Mouse (Mus musculus) liver, embryonic 12.5 days (tissue): ENCODE measurements around the gene Adgrv1. TPM values are rescaled to one million over a fixed set of nuclear protein-coding genes. Genes with fewer than 3 reads are reported as not detected.

ENCODE experiments used
- ATAC-seq: fragments of 200-750 bp; cut with Nextera tagmentation; 2 replicates; pipeline ENCODE4 v1.8.0; 2017; ENCODE audit warnings: moderate number of reproducible peaks, mild to moderate bottlenecking, moderate library complexity
- H3K27ac ChIP-seq: fragments of 300-500 bp; sonication (generic); 2 replicates; pipeline ENCODE4 v1.5.1; 2016; ENCODE audit warnings: mild to moderate bottlenecking
- H3K27me3 ChIP-seq: fragments of 300-500 bp; sonication (generic); replicated peaks from 2 replicates; pipeline ENCODE4 v1.6.1; 2016; ENCODE audit warnings: mild to moderate bottlenecking, moderate library complexity
- H3K36me3 ChIP-seq: fragments of 300-500 bp; sonication (generic); 2 replicates; pipeline ENCODE4 v1.6.1; 2016; ENCODE audit warnings: mild to moderate bottlenecking, moderate library complexity
- H3K4me1 ChIP-seq: fragments of 300-500 bp; sonication (generic); 2 replicates; pipeline ENCODE4 v1.6.1; 2016
- H3K4me2 ChIP-seq: fragments of 300-500 bp; sonication (generic); 2 replicates; pipeline ENCODE4 v1.6.1; 2016; ENCODE audit warnings: mild to moderate bottlenecking, moderate library complexity
- H3K4me3 ChIP-seq: fragments of 300-500 bp; sonication (generic); 2 replicates; pipeline ENCODE4 v1.5.1; 2016; ENCODE audit warnings: mild to moderate bottlenecking, moderate library complexity
- H3K9ac ChIP-seq: fragments of 300-500 bp; sonication (generic); 2 replicates; pipeline ENCODE4 v1.6.1; 2016; ENCODE audit warnings: mild to moderate bottlenecking, moderate library complexity
- H3K9me3 ChIP-seq: fragments of 300-500 bp; sonication (generic); replicated peaks from 2 replicates; pipeline ENCODE4 v1.6.1; 2016; ENCODE audit warnings: mild to moderate bottlenecking, moderate library complexity
- WGBS: fragments of 180-500 bp; shearing (Covaris S2); methylation state at CpG from one replicate; pipeline ENCODE4 v1.1.7; 2016; ENCODE audit not compliant: insufficient replicate concordance; 5-methylcytosine and 5-hydroxymethylcytosine counted together
- polyA plus RNA-seq: library from polyadenylated mRNA; unstranded; fragments of >200 nt; fragmentation: Nextera tagmentation; extraction: Ambion mirVana; gene quantifications from 2 replicates; pipeline ENCODE4 v1.2.1, GENCODE M21; 2016

Gene Adgrv1
- polyA plus RNA-seq, 1 experiment from 2014 or later, result 0.30 TPM

DNA sequence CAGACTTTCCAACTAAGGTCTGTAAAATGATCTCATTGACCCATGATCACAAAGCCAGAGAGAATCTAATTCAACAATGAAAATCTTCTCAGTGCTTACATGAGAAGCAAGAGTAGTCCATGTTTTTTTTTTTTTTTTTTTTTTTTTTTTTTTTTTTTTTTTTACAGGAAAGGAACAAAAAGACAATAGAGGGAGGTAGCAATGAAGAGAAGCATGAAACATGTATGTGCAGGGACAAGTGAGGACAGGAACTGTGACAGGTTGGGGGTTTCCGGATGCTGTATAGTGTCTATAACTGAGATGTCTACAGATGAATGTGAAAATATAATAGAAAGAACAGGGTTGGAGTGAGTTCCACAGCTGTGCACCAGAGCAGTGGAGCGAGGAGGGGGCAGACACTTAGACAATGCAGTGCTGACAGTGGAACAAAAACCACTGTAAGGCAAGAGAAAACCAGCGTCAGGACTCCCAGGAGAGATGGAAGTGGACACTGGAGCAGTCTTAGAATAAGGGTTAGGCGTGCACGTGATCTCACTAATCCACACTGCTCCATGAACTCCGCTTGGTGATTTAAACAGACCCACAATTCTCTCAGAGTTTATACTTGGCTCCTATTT is 490.6 kb downstream of the Adgrv1 start:
- H3K4me2 ChIP-seq, result no peak overlapping the region
- no peak overlapping the region for H3K4me3 ChIP-seq
- no peak for ATAC-seq
- H3K4me1 ChIP-seq, result no peaks in the 10 kb centered on the region
- 73% methylated on average over 6 of the region's 6 CpGs for WGBS
- H3K36me3 ChIP-seq, result no peaks in the 10 kb centered on the region
- H3K27me3 ChIP-seq, result no peaks in the 10 kb centered on the region
- H3K9me3 ChIP-seq, result no peaks in the 10 kb centered on the region
- no peak overlapping the region for H3K9ac ChIP-seq
- H3K27ac ChIP-seq, result no peak overlapping the region

DNA sequence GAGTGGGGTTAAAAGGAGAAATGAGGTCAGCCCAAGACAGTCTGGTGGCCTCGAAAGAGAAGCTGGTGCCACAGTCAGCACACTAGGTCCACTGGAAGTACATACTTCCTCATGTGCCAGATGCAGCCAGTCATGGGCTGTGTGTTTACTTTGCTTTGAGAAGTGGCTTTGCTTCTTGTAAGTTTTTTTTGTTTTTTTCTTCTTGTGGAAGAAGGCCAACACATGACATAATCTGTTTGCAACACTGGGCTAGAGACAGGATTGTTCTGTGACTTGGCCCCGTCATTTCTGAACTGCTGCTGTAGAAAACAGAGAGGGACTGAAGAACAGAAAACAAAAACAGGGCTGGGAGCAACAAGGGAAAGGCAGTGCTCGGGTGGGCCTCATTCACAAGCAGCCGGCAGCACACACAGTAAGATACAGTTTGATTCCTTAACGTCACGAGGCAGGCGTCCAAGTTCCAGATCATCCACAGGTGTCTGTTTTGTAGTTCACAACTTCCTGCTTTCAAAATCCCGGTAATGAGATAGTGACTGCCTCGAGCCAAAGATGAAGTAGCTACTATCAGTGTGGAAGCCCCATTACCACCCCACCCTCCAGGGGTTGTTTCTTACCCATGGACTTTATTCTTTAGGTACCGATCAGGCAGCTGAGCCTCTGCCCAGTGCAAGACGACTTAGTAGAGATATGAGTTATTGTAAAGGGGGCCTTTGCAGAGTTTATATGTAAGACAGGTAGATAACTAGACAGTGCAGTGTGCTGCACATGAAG is 496.1 kb downstream of the Adgrv1 start:
- Histone ChIP-seq H3K36me3 (no peaks in the 10 kb centered on the region), H3K27ac (no peak overlapping the region), H3K27me3 (no peaks in the 10 kb centered on the region), H3K9me3 (no peaks in the 10 kb centered on the region), H3K4me3 (no peak overlapping the region), H3K4me2 (no peak overlapping the region), H3K9ac (no peak overlapping the region), H3K4me1 (peaks cover 9% of the 10 kb centered on the region)
- 51% methylated on average over 11 of the region's 11 CpGs for WGBS
- no peak for ATAC-seq

DNA sequence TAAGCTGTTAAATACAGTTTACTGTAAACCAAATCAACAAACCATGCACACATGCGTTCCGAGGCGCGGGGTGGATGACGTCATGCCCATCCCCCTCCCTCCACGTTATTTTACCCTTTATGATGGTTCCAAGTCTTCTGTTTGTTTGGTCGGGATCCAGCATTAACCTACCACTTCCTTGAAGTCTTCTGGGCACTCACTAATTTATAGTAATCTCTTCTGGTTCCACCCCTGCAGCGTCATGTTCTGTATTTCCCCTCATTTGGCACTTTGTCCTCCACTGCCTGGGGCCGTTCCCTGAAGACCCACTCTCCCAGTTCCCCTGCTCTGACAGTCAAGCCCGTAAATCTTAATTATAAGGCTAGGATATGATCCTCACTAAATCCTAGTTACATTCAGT is 497.0 kb downstream of the Adgrv1 start:
- Histone ChIP-seq H3K36me3 (no peaks in the 10 kb centered on the region), H3K27ac (no peak overlapping the region), H3K9ac (no peak overlapping the region), H3K9me3 (no peaks in the 10 kb centered on the region), H3K27me3 (no peaks in the 10 kb centered on the region), H3K4me1 (peaks cover 9% of the 10 kb centered on the region), H3K4me2 (no peak overlapping the region), H3K4me3 (no peak overlapping the region)
- WGBS, result 73% methylated on average over 10 of the region's 10 CpGs
- no peak for ATAC-seq

DNA sequence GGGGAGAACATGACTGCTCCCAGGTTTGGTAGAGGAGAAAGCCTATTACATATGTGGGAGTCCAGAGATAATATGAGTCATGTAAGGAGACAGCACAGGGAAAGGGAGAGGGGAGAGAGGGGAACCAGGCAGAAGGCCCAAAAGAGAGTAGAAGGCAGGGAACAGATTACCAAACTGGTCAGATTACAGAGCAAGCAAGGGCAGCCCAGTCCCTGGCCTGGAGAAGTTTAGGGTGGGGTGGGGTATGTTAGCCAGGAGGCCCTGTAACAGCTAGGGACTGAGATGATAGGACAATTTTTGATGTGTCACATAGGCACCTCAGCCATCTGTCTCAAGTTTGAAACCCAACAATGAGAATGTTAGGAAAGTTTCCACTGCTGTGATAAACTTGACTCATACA is 498.5 kb downstream of the Adgrv1 start:
- H3K4me1 ChIP-seq, result peaks cover 9% of the 10 kb centered on the region
- H3K4me2 ChIP-seq, result no peak overlapping the region
- H3K27me3 ChIP-seq, result no peaks in the 10 kb centered on the region
- ATAC-seq, result peak; percentile 37; the same call in 1 of the 2 replicates
- H3K9ac ChIP-seq, result no peak overlapping the region
- H3K4me3 ChIP-seq, result no peak overlapping the region
- H3K27ac ChIP-seq, result no peak overlapping the region
- H3K9me3 ChIP-seq, result no peaks in the 10 kb centered on the region
- no peaks in the 10 kb centered on the region for H3K36me3 ChIP-seq

DNA sequence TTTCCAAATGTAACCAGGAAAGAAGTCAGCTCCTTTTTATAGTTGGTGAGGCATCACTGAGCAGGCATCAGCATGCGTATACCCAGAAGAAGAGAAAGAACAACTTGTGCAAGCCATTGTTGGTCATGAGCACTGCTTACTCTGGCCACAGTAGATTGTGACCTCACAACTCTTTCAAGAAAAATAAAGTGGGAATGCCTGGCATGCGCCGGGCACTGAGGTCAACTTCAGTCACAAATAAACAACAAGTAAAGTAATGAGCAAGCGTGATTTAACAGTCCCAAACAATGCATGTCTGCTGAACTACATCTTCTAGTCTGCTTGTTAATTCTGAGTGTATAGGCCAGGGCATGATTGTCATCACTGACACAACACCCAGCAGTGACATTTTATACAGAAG is 499.6 kb downstream of the Adgrv1 start:
- WGBS, result 73% methylated on average over 4 of the region's 4 CpGs
- peaks cover 9% of the 10 kb centered on the region for H3K4me1 ChIP-seq
- no peak for ATAC-seq

DNA sequence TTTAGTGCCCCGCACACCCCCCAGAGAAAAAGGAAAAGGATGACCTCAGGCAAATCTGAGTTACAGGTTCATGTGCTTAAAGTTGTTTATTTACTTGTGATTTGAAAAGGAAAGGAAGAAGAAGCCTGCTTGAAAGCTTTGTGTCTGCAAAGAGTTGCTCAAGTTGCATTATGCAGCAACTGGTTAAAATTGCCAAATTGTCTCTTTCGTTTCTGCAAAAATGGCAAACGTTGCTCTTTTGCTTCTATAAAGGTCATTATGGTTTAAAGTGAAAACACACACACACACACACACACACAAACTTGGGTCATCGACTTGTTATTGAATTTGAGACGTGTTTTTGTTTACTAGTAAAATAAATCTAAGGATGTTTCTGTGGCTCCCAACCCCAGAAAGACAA is 500.3 kb downstream of the Adgrv1 start:
- no peak for ATAC-seq
- 63% methylated on average over 5 of the region's 5 CpGs for WGBS
- Histone ChIP-seq H3K4me2 (no peak overlapping the region), H3K9me3 (no peaks in the 10 kb centered on the region), H3K27ac (no peak overlapping the region), H3K27me3 (no peaks in the 10 kb centered on the region), H3K4me1 (peaks cover 9% of the 10 kb centered on the region), H3K36me3 (no peaks in the 10 kb centered on the region), H3K4me3 (no peak overlapping the region), H3K9ac (no peak overlapping the region)

More for the DNA sequence above, 499.6 kb downstream of the Adgrv1 start:
- Histone ChIP-seq H3K36me3 (no peaks in the 10 kb centered on the region), H3K27me3 (no peaks in the 10 kb centered on the region), H3K27ac (no peak overlapping the region), H3K9me3 (no peaks in the 10 kb centered on the region), H3K9ac (no peak overlapping the region), H3K4me3 (no peak overlapping the region), H3K4me2 (no peak overlapping the region)

DNA sequence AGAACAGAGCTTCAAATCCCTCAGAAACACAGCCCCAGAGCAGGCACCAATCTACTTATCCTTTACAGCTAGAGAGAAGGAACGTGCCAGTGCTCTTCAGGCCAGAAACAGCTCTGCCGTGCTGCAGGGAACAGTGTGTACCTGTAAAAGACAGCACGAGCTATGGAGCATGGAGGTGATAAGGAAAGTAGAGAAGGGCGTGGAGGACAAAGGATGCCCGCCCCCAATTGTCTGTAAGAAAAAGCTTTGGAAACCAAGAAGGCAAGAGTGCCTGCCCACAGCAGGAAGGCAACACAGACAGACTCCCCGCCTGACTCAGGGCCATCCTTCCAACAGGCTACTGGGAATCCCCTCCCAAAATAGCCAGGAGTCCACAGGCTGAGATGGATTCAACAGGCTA is 501.1 kb downstream of the Adgrv1 start:
- H3K4me1 ChIP-seq, result peaks cover 9% of the 10 kb centered on the region
- no peak overlapping the region for H3K4me3 ChIP-seq
- no peak overlapping the region for H3K27ac ChIP-seq
- no peaks in the 10 kb centered on the region for H3K36me3 ChIP-seq
- no peaks in the 10 kb centered on the region for H3K27me3 ChIP-seq
- ATAC-seq, result no peak
- no peak overlapping the region for H3K4me2 ChIP-seq
- H3K9ac ChIP-seq, result no peak overlapping the region
- 35% methylated on average over 6 of the region's 6 CpGs for WGBS
- no peaks in the 10 kb centered on the region for H3K9me3 ChIP-seq

DNA sequence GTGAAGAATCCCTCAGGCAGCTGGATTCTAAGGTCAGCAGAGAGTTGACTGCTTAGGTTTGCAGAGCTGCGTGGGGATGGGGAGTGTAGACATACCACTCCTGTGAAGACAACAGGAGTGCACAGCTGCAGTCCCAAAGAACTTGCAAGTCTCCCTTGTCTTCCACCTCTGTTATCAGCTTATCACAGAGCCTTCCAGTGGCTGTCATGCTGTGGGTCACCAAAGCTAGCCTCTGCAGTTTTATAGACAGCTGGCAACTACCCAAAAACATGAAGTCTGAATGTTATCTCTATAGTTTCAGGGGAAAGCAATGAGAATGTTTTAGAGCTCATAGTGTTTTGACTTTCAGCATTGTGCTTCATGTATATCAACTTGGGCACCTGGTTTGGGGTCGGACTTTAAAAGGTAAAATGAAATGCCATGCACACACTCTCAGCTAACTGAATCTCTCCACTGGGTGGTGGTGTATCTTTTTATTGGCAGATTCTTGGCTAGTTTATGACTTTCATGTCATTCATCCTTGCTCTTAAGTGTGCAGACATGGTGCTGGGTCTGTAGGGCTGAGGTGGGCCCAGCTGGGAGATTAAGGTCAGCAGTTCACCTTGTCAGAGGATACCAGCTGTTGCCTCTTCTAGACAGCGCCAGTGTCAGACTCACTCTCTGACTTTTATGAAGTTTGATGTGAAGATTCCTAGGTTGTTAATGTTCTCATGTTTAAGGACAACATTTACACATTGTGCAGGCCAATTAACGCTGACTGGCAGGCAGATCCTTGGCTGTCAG is 502.0 kb downstream of the Adgrv1 start:
- H3K27me3 ChIP-seq, result no peaks in the 10 kb centered on the region
- no peak overlapping the region for H3K27ac ChIP-seq
- no peaks in the 10 kb centered on the region for H3K9me3 ChIP-seq
- WGBS, result 58% methylated on average over 4 of the region's 4 CpGs
- H3K36me3 ChIP-seq, result no peaks in the 10 kb centered on the region
- no peak overlapping the region for H3K9ac ChIP-seq
- no peak overlapping the region for H3K4me3 ChIP-seq
- peak; percentile 57; the same call in 1 of the 2 replicates for ATAC-seq
- no peak overlapping the region for H3K4me2 ChIP-seq
- peaks cover 9% of the 10 kb centered on the region for H3K4me1 ChIP-seq

DNA sequence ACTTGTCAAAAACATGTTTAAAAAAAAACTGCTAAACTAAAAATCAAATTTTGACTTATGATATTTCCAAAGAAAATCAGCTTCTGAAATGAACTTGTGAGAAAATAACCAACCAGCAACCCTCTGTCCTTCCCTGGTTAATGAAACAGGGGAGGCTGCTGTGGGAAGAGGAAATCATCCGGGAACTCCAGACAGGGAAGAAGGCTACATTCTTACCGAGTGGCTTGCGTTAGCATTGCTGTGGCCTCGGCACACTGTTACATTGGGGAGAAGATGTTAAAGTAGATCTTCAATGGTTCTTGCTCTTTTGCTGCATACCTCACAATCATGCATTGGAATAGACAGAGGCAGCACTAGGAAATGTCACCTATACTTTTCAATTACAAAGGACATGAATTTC is 507.1 kb downstream of the Adgrv1 start:
- Histone ChIP-seq H3K27ac (no peak overlapping the region), H3K4me2 (no peak overlapping the region), H3K9ac (no peak overlapping the region), H3K4me3 (no peak overlapping the region), H3K36me3 (no peaks in the 10 kb centered on the region), H3K27me3 (no peaks in the 10 kb centered on the region), H3K4me1 (no peaks in the 10 kb centered on the region), H3K9me3 (no peaks in the 10 kb centered on the region)
- 70% methylated on average over 4 of the region's 4 CpGs for WGBS
- ATAC-seq, result no peak

DNA sequence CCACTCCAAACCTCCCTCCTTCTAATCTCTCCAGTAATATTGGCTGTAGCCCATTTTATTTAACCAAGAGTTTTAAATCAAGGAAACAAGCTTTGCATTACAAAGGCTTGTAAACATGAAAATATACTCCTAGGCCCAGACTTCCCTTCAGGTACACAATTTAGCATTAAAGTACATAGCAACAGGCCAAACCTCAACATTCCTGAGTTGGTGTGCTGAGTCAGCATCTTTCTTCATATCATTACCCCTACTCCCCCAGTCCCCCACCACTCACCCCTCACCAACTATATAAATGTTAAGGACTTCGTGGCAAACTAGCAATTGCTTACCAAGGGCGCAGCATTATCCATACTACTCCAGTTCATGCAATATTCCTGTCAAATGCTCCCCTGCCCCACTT is 510.7 kb downstream of the Adgrv1 start:
- H3K4me2 ChIP-seq, result no peak overlapping the region
- ATAC-seq, result no peak
- H3K27me3 ChIP-seq, result no peaks in the 10 kb centered on the region
- H3K9me3 ChIP-seq, result 0 out of 2 replicates have a peak, but pooled peaks cover 5% of the 10 kb centered on the region
- H3K36me3 ChIP-seq, result no peaks in the 10 kb centered on the region
- no peak overlapping the region for H3K27ac ChIP-seq
- H3K4me3 ChIP-seq, result no peak overlapping the region
- 71% methylated on average over 2 of the region's 2 CpGs for WGBS
- no peaks in the 10 kb centered on the region for H3K4me1 ChIP-seq
- no peak overlapping the region for H3K9ac ChIP-seq

DNA sequence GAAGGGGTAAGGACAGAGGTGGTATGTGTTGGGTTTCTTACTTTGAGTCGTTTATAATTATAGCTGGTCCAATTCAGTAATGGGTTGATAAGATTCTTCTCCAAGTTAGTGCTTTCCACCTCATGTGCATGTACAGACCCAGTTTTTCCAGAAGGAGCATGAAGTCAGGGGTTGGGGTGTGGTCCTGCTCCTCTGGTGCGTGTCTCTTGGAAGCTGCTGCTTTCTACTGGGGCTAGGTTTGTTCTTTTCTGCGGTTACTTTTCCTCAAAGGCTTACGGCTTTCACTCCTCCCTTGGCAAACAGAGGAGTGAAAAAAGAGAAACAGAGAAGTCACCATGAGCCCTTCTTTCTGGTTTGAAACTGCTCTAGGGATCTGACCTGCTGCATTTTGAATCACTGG is 522.5 kb downstream of the Adgrv1 start:
- H3K9ac ChIP-seq, result no peak overlapping the region
- ATAC-seq, result no peak
- H3K4me1 ChIP-seq, result no peaks in the 10 kb centered on the region
- H3K4me3 ChIP-seq, result no peak overlapping the region
- no peak overlapping the region for H3K4me2 ChIP-seq
- 76% methylated on average over 4 of the region's 4 CpGs for WGBS
- H3K36me3 ChIP-seq, result no peaks in the 10 kb centered on the region
- no peaks in the 10 kb centered on the region for H3K27me3 ChIP-seq
- H3K9me3 ChIP-seq, result no peaks in the 10 kb centered on the region
- no peak overlapping the region for H3K27ac ChIP-seq

DNA sequence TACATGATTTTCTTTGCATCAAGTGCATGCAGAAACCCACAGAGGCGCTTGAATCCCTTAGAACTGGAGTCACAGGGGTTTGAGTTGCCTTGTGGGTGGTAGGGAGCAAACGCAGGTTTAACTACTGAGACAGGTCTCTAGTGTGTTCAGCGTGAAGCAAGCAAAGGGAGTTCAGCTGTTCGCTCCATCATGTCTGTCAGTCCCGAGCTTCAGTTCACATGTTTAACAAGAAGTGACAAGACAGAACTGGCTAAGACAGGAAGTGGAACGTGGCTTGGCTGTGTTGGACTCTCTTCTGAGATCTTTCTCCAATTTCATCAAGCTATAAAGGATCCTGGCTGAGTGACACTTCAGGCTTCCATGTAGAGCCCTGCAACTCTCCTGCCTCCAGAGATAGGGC is 523.3 kb downstream of the Adgrv1 start:
- no peak for ATAC-seq
- Histone ChIP-seq H3K9ac (no peak overlapping the region), H3K9me3 (no peaks in the 10 kb centered on the region), H3K4me1 (no peaks in the 10 kb centered on the region), H3K4me3 (no peak overlapping the region), H3K4me2 (no peak overlapping the region), H3K36me3 (no peaks in the 10 kb centered on the region), H3K27me3 (no peaks in the 10 kb centered on the region), H3K27ac (no peak overlapping the region)
- 50% methylated on average over 6 of the region's 6 CpGs for WGBS
